8 mouse cellular contexts compared by ENCODE assay signal in the genomic region with DNA sequence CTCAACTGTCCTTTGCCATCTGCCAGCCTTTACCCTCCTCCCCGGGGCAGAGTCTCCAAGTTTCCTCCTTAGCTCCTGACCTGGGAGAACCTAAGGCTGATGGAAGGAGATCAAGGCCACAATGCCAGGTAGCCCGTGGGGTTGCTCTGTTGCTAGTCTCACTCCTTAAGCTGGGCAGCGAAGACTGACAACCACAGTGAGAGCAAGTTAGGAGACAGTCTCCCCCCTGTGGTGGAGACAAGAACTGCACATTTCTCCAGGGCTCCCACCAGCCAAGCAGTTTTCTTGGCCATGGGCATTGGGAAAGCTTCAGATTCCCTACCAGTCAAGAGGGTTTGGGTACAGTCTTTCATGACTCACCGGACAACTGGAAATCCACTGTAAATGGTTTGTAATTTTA. TPM values are rescaled to one million over a fixed set of nuclear protein-coding genes. Genes with fewer than 3 reads are reported as not detected.
A peak's percentile ranks its signal among the peaks of the same experiment; 100 is the strongest.
DNase-seq lines count a peak whose midpoint lies in the region; ATAC-seq and TF ChIP-seq lines count a peak whose summit lies in the region.

No protein-coding gene starts in this region.

- H3K4me3 ChIP-seq in cortical plate, adult 2 months (ENCODE audit: insufficient read depth, low read length), result no peak overlapping the region
- H3K4me3 ChIP-seq in heart, postnatal 0 days (ENCODE audit: low read depth, low read length), result no peak overlapping the region

- no peak overlapping the region for H3K9ac ChIP-seq in heart, postnatal 0 days (replicated peaks; ENCODE audit: low read depth, low read length)

- no peaks in the 10 kb centered on the region for H3K4me1 ChIP-seq in cortical plate, adult 2 months (ENCODE audit: control insufficient read depth, insufficient read depth, low read length)
- no peaks in the 10 kb centered on the region for H3K4me1 ChIP-seq in heart, postnatal 0 days (ENCODE audit: control insufficient read depth, insufficient read depth)

- H3K9me3 ChIP-seq in heart, postnatal 0 days (replicated peaks; ENCODE audit: control insufficient read depth, low read length), result no peaks in the 10 kb centered on the region

- no peak overlapping the region for H3K4me2 ChIP-seq in heart, postnatal 0 days (ENCODE audit: low read depth, low read length)

- H3K36me3 ChIP-seq in heart, postnatal 0 days (replicated peaks; ENCODE audit: control insufficient read depth, insufficient read depth, low read length), result no peaks in the 10 kb centered on the region

- H3K27ac ChIP-seq in cortical plate, adult 2 months (ENCODE audit: insufficient read depth, low read length), result no peak overlapping the region
- no peak overlapping the region for H3K27ac ChIP-seq in heart, postnatal 0 days (ENCODE audit: low read depth)

- no peaks in the 10 kb centered on the region for H3K27me3 ChIP-seq in heart, postnatal 0 days (ENCODE audit: control insufficient read depth, insufficient read depth, low read length)

- TF ChIP-seq EP300 in heart, postnatal 0 days (IDR thresholded peaks at IDR 0.05; ENCODE audit: low read depth), result no peak

- DNase-seq in heart, adult 18-20 months, result peak; percentile 70 to 84
- DNase-seq in heart, postnatal 25 days (ENCODE audit: low spot score), result no peak
- DNase-seq in heart, postnatal 0 days (ENCODE audit: low spot score), result peak; percentile 41
- peak; percentile 42 to 50 for DNase-seq in left cerebral cortex, adult 8-10 months (ENCODE audit: low spot score in 2 of 2)
- peak; percentile 69 for DNase-seq in mesoderm, embryonic 11.5 days (ENCODE audit: low read depth, low spot score)
- peak; percentile 34 to 53 for DNase-seq in spleen, postnatal 14 days (ENCODE audit: low spot score in 2 of 2)

- 38% methylated on average over 4 of the region's 4 CpGs for WGBS in heart, postnatal 0 days

- TF ChIP-seq CTCF in cortical plate, adult 2 months (IDR thresholded peaks at IDR 0.05; ENCODE audit: extremely low read depth, insufficient read depth, low read length), result peak; percentile 83
- peak; percentile 78 for TF ChIP-seq CTCF in heart, postnatal 0 days (IDR thresholded peaks at IDR 0.05; ENCODE audit: low read depth)

- TF ChIP-seq POLR2A in cortical plate, adult 2 months (IDR thresholded peaks at IDR 0.05; ENCODE audit: extremely low read depth, insufficient read depth, low read length), result no peak

- intact Hi-C loops in heart, postnatal 25 days (cut with DNase I), result loop anchor here (2.0 kb wide), 1 partner anchor 416 kb away; no protein-coding TSS in a partner anchor

- ATAC-seq in activated CD4-positive, CD25-positive, alpha-beta regulatory T cell, adult 4 months, result peak; percentile 63
- ATAC-seq in heart, postnatal 0 days (ENCODE audit: insufficient read depth, low read depth), result 0 out of 2 replicates have a peak, but pooled peaks have one; percentile 48

RNA-seq across cellular contexts. Expression of gene Stra8, which starts 7.2 kb away (rescaled TPM):
- not detected for total RNA-seq in heart, adult 18-20 months (2021)
- total RNA-seq in heart, postnatal 25 days (2021), result not detected
- under 1 TPM in 1 of 2 experiments, not detected in 1; 0.28 TPM for polyA plus RNA-seq in activated CD4-positive, CD25-positive, alpha-beta regulatory T cell, adult 4 months (2017; shearing (Covaris generic))
- polyA plus RNA-seq in cortical plate, adult 2 months (2012; rRNA removed), result not detected in 2 replicates
- total RNA-seq in heart, postnatal 0 days (2014; rRNA removed; ENCODE audit: low replicate concordance), result not detected in 2 replicates
- polyA plus RNA-seq in heart, postnatal 0 days (2015; fragmentation: Nextera tagmentation; extraction: Ambion mirVana), result not detected in 2 replicates
- total RNA-seq in left cerebral cortex, adult 8-10 months (2022), result not detected

RNA-seq across cellular contexts. Expression of gene Wdr91, which starts 16.5 kb away (rescaled TPM):
- total RNA-seq in heart, adult 18-20 months (2021), result 10 to 100 TPM; 14.1 to 14.5 TPM
- 10 to 100 TPM; 12.0 to 13.5 TPM for total RNA-seq in heart, postnatal 25 days (2021)
- polyA plus RNA-seq in activated CD4-positive, CD25-positive, alpha-beta regulatory T cell, adult 4 months (2017; shearing (Covaris generic)), result 10 to 100 TPM; 17.8 to 22.1 TPM
- polyA plus RNA-seq in cortical plate, adult 2 months (2012; rRNA removed), result 31.2 and 31.8 TPM in 2 replicates
- 24.9 and 25.2 TPM in 2 replicates for total RNA-seq in heart, postnatal 0 days (2014; rRNA removed; ENCODE audit: low replicate concordance)
- polyA plus RNA-seq in heart, postnatal 0 days (2015; fragmentation: Nextera tagmentation; extraction: Ambion mirVana), result 7.7 and 8.6 TPM in 2 replicates
- 10 to 100 TPM; 35.9 to 39.9 (median 38.0) TPM for total RNA-seq in left cerebral cortex, adult 8-10 months (2022)

RNA-seq across cellular contexts. Expression of gene Cyren, which starts 49.3 kb away (rescaled TPM):
- 1 to 10 TPM; 3.6 to 5.2 TPM for total RNA-seq in heart, adult 18-20 months (2021)
- total RNA-seq in heart, postnatal 25 days (2021), result 1 to 10 TPM; 3.8 to 4.1 TPM
- 1 to 10 TPM; 4.9 to 6.0 TPM for polyA plus RNA-seq in activated CD4-positive, CD25-positive, alpha-beta regulatory T cell, adult 4 months (2017; shearing (Covaris generic))
- polyA plus RNA-seq in cortical plate, adult 2 months (2012; rRNA removed), result 6.4 and 6.5 TPM in 2 replicates
- total RNA-seq in heart, postnatal 0 days (2014; rRNA removed; ENCODE audit: low replicate concordance), result 1.7 and 6.3 TPM in 2 replicates
- 6.1 and 6.3 TPM in 2 replicates for polyA plus RNA-seq in heart, postnatal 0 days (2015; fragmentation: Nextera tagmentation; extraction: Ambion mirVana)
- total RNA-seq in left cerebral cortex, adult 8-10 months (2022), result 1 to 10 TPM; 3.6 to 4.1 (median 3.8) TPM
